Mouse (Mus musculus) adrenal gland, adult 2 months (tissue): Measurements from ENCODE around the gene Cd37. TPM values are rescaled to one million over a fixed set of nuclear protein-coding genes. Genes with fewer than 3 reads are reported as not detected.
A peak's percentile ranks its signal among the peaks of the same experiment; 100 is the strongest.

ENCODE experiments used
- DNase-seq: peaks from one replicate; pipeline ENCODE4 v3.0.0; 2021
- polyA plus RNA-seq: library from polyadenylated mRNA; depleted of rRNA; stranded (reverse); fragments of >200 nt; gene quantifications from 2 replicates; pipeline ENCODE4 v1.2.3, GENCODE M21; 2012
- total RNA-seq, 2 experiments: library from RNA; stranded (reverse); gene quantifications; 2 replicates each; pipeline ENCODE4 v1.2.3; 2021

The Cd37 gene
- total and polyA plus RNA-seq, 3 experiments, result 2.9 to 10.9 (median 5.2) TPM

- peak; percentile 66 for DNase-seq
Measured at GRCm38 (mm10) chr7:45234922-45235571, 3.9 kb downstream of the Cd37 start.

DNA sequence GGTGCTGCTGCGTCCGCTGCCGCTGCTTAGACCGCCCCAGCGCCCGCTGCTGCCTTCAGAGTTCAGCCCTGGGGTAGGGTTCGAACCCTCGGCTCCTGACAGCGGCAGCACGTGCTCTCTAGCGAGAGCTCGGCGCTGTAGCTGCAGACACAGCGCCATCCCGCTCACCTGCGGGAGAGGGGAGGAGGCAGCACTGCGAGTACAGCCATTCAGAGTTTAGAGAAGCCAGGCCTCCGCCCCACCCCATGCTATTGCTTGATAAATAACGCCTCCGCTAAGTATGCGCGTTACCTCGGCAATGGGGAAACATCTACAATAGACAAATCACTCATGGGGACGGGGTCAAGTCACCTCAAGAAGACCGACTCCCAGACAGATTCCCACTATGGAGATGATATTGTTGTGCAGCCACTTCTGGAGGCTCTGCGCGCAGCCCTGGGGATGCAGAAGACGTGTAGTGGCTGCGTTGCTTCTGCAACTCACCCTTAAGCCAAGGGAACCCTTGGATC is 4.5 kb downstream of the Cd37 start:
- DNase-seq, result no peak

DNA sequence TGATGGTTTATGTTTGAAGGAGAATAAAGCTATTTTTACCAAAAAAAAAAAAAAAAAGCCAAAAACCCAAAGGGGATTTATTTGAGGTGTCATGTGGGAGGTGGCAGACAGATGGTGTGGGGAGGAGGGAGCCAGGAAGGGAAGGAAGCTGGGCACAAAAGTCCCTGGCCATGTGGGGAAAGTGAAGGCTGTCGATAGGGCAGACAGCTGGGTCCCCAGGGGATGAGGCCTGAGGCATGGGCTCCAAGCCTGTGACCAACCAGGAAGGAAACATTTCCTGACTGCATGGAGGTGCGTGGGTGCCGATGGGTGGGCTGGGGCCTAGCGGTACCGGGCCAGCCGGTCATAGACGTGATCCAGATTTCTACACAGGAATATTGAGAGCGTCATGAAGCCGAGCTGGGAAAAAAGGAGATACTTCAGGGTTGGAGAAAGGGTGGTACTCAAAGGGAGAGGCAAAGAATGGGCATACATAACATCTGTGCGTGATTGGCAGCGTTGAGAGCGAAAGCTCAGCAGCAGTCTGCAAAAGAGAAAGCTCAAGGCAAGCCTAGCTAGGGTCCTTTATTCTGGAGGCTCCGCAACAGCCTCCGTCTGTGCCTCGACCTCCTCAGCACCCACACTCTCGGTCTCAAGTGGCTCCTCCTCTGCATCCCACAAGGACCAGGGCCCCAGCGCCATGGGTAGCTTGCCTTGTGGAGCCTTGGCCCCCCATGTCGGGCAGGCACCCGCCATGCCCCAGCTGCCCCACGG is 5.2 kb downstream of the Cd37 start:
- peak; percentile 34 for DNase-seq

GRCm38 (mm10) chr7:45232716-45233465 is 6.0 kb downstream of the Cd37 start:
- no peak for DNase-seq

- no peak for DNase-seq
Measured at GRCm38 (mm10) chr7:45231941-45232340, 7.0 kb downstream of the Cd37 start.

DNA sequence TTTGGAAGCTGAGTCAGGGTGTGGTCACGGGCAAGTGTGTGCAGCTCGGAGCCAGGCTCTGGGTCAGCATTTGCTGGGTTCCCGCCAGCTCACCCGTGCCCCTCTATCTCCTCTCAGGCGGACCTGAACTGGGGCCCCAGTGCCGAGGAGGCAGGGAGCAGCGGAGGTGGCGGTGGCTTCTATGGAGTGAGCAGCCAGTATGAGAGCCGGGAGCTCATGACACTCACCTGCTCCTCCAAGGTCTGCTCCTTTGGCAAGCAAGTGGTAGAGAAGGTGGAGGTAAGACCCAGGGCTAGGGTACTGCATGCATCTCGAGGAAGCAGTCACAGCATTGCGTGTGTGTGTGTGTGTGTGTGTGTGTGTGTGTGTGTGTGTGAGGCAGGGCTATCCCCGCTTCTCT is 7.7 kb downstream of the Cd37 start:
- no peak for DNase-seq

DNA sequence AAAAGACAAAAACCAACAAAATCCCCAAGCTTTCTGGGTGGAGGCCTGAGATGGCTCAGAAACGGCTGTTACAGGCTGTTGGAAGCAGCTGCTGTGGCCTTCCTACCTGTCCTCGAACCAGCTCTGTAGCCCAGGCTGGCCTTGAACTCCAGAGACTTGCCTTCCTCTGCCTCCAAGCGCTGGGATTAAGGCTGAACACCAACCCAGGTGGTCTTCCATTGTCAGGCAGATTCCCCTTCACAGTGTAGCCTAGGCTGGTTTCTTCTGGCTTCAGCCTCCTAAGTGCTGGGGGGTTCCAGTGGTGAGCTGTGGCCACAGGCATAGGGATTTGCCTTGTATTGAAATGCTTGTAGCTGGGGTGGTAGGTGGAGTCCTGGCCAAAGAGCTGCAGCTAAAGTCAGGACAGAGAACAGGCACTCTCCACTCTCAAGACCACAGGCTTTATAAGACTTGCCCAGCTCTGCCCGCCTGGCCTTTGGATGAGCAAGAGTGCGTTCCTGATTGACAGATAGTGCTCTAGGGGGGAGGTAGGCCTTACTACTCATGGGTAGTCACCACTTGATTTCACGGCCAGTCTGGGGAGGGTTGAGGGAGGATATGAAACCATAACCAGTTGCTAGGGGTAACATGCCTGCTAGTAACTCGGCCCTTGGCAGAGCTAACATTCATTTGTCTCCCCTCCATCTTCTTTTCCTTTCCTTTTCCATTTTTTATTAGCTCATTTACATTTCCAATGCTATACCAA is 9.3 kb downstream of the Cd37 start:
- DNase-seq, result no peak

- no peak for DNase-seq
Measured at GRCm38 (mm10) chr7:45229046-45229445, 9.9 kb downstream of the Cd37 start.

GRCm38 (mm10) chr7:45228548-45228947 is 10.4 kb downstream of the Cd37 start:
- DNase-seq, result no peak

GRCm38 (mm10) chr7:45226421-45226820 is 12.5 kb downstream of the Cd37 start:
- no peak for DNase-seq

GRCm38 (mm10) chr7:45224826-45225225 is 14.1 kb downstream of the Cd37 start:
- DNase-seq, result no peak

- no peak for DNase-seq
Measured at GRCm38 (mm10) chr7:45221680-45222079, 17.2 kb downstream of the Cd37 start.

DNA sequence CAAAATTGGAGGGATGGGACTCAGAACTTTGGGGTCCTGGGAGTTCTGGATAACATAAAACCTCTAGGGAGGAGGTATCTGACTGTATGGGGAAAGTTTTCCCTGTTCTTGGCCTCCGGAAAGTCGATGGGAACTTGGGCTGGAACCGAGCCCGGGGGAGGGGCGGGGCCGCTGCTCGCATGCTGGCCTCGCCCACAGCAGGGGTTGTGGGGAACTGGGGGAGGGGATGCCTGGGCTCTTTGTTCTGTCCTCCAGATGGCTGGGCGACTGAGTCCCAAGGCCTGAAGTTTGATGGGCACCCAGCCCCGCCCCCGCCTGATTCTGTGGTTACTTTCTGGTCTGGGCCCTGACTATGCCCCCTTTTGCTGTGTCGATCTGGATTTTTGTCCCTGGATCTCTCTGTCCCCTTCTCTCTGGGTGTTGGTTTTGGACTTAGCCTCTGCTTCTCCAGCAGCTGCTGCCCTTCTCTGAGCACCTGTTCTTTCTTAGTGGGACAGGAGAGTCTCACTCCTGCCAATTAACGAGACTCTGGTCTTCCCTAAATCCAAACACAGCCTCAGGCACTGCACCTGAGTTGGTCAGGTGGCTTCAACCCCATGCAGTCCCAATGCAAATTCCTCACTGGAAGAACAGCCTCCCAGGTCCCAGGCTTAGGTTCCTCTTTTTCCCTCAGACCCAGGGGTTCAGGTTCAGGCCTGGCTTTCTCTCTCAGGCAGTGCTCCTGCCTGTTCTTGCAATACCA is 22.3 kb downstream of the Cd37 start:
- peak; percentile 65 for DNase-seq

DNA sequence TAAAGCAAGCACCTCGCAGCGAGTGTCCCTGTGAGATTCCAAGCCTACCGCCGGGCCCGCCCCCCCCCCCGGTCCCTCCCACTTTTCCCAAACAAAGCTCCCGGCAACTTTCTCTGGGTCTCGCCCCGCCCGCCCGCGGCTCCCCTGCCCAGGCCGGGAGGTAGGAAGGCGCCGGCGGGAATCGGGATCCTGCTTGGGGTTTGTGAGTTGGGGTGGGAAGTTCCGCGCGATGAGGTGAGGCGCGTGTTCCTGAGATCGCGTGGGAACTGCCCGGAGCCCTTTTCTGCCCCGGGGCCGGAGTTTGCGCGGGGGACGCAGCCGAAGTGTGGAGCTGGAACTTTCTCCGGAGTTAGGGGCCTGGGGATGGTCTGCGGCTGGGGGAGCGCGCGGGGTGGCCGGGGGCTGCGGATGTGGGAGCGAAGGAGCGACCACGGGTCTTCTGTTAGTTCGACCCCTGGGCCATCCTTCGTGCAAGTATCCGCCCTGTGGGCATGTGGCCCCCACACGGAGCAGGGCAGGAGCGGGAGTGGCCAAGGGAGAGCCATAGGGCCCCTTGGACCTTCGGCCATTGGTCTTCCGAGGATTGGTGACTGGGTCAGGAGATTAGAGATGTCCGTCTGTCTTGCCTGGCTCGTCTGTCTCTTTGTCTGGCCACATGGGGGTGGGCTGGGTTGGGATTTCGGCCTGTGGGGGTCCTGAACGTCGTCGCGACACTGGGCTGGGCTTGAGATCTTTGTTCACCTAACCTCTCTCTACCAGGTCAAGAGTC is 23.1 kb downstream of the Cd37 start, which contains the start of gene Tead2:
Gene Tead2 (plus strand): TSS at position 81 of the 769 bp plus-strand sequence.
- peak; percentile 61 for DNase-seq

DNA sequence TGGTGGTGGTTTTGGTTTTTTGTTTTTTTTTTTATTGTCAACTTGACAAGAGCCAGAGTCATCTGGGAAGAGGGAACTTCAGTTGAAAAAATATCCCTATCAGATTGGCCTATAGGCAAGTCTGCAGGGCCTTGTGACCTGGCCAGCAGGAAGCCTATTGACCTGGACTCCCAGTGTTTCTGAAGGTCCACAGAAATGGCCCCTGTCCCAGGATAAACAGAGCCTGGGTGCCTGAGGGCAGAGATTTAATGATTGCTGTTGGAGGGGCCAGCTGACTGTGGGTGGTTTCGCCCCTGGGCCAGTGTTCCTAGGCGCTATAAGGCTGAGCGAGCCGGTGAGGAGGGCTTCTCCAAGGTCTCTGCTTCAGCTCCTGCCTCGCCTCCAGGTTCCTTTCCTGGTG is 25.2 kb downstream of the Cd37 start:
- DNase-seq, result no peak

- DNase-seq, result no peak
Measured at GRCm38 (mm10) chr7:45212356-45212755, 26.6 kb downstream of the Cd37 start.

GRCm38 (mm10) chr7:45211851-45212251 is 27.1 kb downstream of the Cd37 start, which contains the start of gene Dkkl1:
Gene Dkkl1 (minus strand): TSS chr7:45212147.
- DNase-seq, result no peak

- DNase-seq, result no peak
Measured at GRCm38 (mm10) chr7:45211070-45211469, 27.8 kb downstream of the Cd37 start.

- no peak for DNase-seq
Measured at GRCm38 (mm10) chr7:45208260-45208659, 30.7 kb downstream of the Cd37 start.
